Mouse (Mus musculus) skeletal muscle tissue, postnatal 0 days (tissue): Measurements from ENCODE around the gene Cdc5l. TPM values are rescaled to one million over a fixed set of nuclear protein-coding genes. Genes with fewer than 3 reads are reported as not detected.

ENCODE experiments used
- polyA plus RNA-seq: library from polyadenylated mRNA; unstranded; fragments of >200 nt; fragmentation: Nextera tagmentation; extraction: Ambion mirVana; gene quantifications from 2 replicates; pipeline ENCODE4 v1.2.1, GENCODE M21; 2015

Cdc5l gene
- 30.5 and 31.3 TPM in 2 replicates for polyA plus RNA-seq

DNA sequence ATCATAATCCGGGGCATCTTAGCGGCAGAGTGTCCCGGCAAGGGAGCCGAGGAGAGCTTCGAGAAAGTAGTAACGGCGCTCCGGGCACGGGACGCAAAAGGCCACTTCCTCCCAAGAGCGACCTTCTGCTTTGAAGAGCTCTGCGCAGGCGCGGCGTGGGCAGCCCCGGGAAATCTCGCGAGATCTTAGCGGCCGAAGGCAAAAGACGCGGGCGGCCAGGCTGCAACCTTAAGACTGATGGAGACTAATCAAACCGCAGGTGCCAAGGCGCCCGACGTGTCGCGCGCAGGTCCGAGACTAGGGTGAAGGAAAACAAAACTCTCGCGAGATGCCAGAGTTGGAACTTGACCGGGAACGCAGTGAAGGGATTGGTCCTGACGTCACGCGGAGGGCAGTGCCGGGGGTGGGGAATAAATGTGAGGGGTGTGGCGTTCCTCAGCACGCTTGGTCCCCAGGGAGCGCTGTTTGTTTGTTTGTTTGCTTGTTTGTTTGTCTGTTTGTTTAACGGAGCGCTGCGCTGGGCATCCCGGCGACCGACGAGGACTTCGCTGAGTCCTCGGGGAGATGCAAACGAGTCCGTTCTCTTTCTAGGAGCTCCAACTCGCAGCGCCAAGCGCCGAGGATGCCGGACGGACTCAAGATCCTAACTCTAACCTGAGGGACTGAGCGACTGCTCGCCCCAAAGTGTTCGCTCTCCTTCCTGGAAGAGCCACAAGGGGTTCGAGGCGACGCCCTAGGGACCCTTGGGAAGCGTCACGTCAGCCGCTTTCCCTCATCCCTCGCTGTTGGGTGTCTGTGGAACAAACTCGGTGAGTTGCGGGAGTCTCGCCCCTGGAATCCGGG, at the start of gene Cdc5l:
Gene Cdc5l (minus strand): TSS at position 319 of the 843 bp plus-strand sequence.

GRCm38 (mm10) chr17:45474669-45475465, 41.3 kb upstream of the Cdc5l start, which contains the start of gene Spats1:
TSS of gene Spats1 (minus strand) at chr17:45475415.

Other genes with a start within 250 kb of the Cdc5l start
- gene Spats1, start 41.7 kb upstream of the Cdc5l start, polyA plus RNA-seq, result 0.27 TPM in 1 of 2 replicates, not detected in the other
- 7.2 and 7.8 TPM in 2 replicates for gene Aars2, start 73.1 kb upstream of the Cdc5l start, polyA plus RNA-seq
- gene Tcte1, start 89.7 kb upstream of the Cdc5l start, polyA plus RNA-seq, result not detected in 2 replicates
- 0.05 and 0.06 TPM in 2 replicates for gene Tmem151b, start 115.9 kb upstream of the Cdc5l start, polyA plus RNA-seq
- 2.5 and 2.8 TPM in 2 replicates for gene Nfkbie, start 122.0 kb upstream of the Cdc5l start, polyA plus RNA-seq
- gene Slc35b2, start 130.1 kb upstream of the Cdc5l start, polyA plus RNA-seq, result 66.6 and 73.4 TPM in 2 replicates
- gene Hsp90ab1, start 139.5 kb upstream of the Cdc5l start, polyA plus RNA-seq, result 712 and 744 TPM in 2 replicates
- 133 and 148 TPM in 2 replicates for gene Slc29a1, start 165.9 kb upstream of the Cdc5l start, polyA plus RNA-seq
- gene Mymx, start 168.4 kb upstream of the Cdc5l start, polyA plus RNA-seq, result 75.3 and 79.2 TPM in 2 replicates
- 0.06 TPM in 1 of 2 replicates, not detected in the other for gene Capn11, start 225.6 kb upstream of the Cdc5l start, polyA plus RNA-seq